Mouse (Mus musculus) hematopoietic stem cell, adult 5-6 weeks (primary cell): ENCODE measurements around the gene Trmt61a. TPM values are rescaled to one million over a fixed set of nuclear protein-coding genes. Genes with fewer than 3 reads are reported as not detected.

Source experiments
- ATAC-seq, 2 experiments: fragments of 125-278 bp in 1 of 2; replicated peaks in 1 of 2; 2 replicates each; pipeline ENCODE4 v1.8.0; 2016 to 2017; ENCODE audit warnings: inconsistent platforms in 2 of 2, mild to moderate bottlenecking in 2 of 2, moderate number of reproducible peaks in 2 of 2, low read depth in 1 of 2, moderate TSS enrichment in 1 of 2; ENCODE audit not compliant: low FRiP score in 2 of 2, poor library complexity in 2 of 2, severe bottlenecking in 2 of 2, insufficient read depth in 1 of 2, low TSS enrichment in 1 of 2
- total RNA-seq: library from RNA; stranded (forward); fragments of 172-1452, 232-1000 nt; gene quantifications from 2 replicates; pipeline ENCODE4 v1.2.3, GENCODE M21; 2017

Gene Trmt61a
- total RNA-seq, 1 experiment from 2014 or later = 8.7 TPM

DNA sequence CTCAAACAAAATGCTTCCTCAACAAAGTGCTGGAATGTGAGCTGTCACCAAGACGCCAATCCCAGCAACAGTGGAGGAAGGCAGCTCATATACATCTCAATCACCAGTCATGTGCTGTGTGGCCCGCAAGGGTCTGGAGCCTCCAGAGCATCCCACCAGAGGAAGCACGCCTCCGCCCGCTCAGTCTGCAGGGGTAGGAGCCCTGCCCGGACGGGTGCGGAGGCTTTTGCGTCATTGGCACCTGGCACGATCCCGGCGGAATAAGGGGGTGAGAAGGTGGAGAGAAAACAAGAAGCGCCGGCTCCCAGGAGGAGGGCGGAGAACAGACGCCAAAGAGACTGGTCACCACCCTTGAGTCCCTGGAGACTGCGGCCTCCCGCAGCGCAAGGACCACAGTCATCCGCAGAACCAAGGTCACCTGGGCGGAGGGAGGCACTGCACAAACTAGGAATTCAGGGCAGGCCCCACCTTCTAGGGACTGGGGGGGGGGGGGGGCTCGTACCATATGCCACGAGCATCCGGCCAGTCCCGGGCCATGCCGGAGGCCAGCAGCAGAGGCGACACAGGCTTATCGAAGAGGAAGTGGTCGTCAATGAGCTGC is 7.4 kb upstream of the Trmt61a start:
- ATAC-seq = peak in 1 of 2 experiments; percentile 14; a peak in 1 of 4 replicates

DNA sequence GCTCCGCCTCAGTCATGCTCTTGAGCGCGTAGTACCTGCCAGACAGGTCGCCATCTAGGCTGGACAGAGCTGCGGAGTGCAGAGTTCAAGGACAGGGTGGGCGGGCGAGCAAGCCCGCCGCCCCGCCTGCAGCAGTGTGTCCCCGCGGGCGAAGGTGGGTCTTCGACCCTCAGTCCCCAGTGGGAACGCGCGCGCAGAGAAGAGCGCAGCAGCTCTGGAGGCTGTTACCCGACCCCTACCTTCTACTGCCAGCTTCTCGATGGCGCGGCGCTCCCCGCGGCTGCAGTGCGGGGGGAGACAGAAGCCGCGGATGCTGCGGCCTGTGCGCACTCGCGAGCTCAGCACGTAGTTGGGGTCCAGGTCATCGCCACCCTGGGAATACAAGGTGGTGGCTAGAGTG is 6.9 kb upstream of the Trmt61a start:
- ATAC-seq = no peak

DNA sequence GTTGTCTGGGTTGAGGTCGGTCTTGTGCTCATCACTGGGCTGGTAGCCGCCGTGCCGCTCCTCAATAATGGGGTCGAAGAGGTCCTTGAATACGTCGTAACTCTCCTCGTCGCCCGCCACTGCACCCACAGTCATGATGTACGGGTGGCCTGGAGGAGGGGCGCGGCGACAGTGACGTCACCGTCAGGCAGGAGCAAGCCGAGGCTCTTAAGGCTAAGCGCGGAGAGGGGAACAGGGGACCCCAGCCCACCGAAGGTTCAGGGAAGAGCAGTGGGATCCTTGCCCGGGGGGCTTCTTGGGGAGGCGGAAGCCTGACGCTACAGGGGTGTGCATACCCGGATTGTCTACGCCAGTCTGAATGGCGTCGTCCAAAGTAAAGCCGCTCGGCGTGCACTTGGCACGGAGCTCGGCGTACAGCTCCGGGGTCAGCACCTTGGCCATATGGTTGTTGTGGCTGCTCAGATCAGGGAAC is 6.4 kb upstream of the Trmt61a start:
- no peak for ATAC-seq

DNA sequence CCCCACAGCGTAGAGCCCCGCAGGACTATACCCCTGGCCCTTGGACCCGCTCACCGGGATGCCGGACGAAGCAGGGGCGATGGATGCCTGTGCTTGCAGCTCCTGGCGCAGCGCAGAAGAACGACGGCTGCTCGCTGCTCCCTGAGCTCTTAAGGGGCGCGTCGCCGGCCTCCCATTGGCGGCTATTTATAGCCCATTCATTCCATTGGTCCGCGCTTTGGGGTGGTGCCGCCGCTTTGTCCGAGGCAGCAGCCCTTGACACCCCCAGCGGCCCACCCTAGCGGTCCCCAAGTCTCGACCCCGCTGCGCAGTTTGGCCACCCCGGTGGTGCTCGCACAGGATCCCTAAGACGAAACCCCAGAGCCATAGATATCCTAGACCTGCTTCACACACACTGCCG is 5.7 kb upstream of the Trmt61a start, which contains the start of gene Ckb:
TSS of gene Ckb (minus strand) at position 163 of the 400 bp plus-strand sequence.
- ATAC-seq = no peak

DNA sequence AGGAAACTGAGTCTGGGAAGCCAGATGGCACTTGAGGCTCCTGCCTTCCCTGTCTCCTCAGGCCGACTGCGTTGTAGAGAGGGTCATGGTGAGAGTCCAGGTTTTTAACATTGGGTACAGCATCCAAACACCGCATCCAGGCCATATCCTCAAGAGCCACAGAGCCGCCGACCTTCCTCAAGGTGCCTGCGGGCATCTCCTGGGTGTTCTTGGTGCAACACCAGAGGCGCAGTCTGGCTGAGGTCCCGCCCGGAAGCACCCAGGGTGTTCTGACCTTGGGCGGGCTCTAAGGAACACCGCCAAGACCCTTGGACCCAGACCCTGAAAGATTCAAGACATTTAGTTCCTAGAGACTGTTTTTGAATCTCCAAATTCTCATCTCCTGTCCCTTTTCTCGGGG is 5.3 kb upstream of the Trmt61a start:
- no peak for ATAC-seq

DNA sequence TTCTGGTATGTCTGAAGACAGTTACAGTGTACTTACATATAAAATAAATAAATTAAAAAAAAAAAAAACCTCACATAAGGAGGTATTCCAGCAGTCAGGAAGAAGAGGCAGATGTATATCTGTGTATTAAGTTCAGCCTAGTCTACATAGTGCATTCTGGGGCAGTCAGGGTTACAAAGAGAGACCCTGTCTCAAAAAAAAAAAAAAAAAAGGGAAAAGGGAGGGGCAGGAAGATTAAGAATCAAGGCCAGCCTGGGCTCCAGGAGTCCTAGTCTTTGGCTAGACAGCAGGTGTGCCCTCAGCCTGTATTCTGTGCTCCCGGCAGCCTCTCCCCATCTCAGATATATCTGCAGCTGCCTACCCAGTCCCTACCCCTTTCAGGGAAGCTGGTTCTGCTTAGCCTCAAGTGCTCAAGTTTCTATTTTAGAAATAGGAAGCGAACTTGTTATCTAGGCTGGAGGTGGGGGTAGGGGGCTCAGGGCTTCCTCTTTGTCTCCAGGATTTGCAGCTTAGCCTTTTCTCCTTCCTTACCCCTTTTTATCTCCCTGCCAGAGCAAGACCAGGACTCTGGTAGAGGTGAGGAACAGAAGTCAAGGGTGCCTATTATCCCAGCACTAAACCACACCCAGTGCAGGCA is 2.9 kb upstream of the Trmt61a start:
- ATAC-seq = peak in 1 of 2 experiments; percentile 30; a peak in 1 of 4 replicates

DNA sequence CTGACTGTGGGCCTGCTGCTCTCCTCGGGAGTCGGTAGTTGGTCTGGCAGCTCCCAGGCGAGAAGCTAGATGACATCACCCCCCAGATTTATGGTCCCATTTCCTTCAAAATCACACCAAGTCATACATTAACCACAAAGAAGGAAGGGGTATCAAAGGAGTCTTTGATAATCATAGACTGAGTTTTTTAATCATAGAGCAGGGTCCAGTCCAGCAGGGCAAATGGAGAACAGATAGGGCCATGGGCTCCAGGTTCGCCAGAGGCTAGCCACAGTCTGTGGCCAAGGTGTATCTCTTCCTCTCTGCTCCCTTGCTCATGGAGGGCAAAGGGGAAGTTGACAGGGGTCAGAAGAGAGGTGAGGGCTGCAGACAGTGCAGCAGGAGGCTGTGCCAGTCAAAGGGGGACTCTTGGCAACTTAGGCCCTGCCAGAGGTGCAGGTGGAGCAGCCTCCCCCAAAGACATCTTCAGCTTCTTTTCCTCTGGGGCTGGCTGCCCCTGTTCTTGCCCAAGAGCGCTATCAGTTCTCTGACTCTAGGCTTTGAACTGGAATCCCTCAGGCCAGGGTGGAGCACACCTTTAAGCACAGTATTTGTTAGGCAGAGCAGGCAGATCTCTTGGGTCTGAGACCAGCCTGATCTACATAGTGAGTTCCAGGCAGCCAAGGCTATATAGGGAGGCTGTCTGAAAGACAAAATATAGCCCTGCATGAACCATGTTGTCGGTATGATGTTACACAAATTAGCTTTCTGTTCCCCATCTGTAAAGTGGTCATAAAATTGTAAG is 1.9 kb upstream of the Trmt61a start:
- ATAC-seq = no peak

DNA sequence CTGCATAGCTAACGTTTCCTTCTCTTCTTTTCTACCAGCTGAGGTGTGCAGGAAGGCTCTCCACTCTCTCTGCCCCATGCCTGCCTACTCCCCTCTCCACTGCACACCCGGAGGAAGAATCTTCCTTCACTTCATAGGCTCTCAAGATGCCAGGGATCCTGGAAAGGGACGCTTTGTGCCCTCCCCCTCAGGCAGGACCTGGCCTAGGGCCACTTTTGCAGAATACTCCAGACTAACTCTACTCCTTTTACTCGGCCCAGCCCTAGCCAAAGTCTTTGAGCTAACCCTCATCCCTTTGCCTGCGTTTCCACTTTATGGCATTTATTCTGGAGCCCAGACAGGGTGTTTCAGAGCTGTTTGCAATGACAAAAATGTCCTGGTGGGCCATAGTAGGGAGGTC is 484 bp upstream of the Trmt61a start:
- ATAC-seq = no peak; a peak in 1 of 4 replicates

DNA sequence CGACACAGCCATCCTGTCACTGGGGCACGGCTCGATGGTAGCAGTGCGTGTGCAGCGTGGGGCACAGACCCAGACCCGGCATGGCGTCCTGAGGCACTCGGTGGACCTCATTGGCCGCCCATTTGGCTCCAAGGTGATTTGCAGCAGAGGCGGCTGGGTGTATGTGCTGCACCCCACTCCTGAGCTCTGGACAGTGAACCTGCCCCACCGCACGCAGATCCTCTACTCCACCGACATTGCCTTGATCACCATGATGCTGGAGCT is 697 bp downstream of the Trmt61a start:
- no peak for ATAC-seq

DNA sequence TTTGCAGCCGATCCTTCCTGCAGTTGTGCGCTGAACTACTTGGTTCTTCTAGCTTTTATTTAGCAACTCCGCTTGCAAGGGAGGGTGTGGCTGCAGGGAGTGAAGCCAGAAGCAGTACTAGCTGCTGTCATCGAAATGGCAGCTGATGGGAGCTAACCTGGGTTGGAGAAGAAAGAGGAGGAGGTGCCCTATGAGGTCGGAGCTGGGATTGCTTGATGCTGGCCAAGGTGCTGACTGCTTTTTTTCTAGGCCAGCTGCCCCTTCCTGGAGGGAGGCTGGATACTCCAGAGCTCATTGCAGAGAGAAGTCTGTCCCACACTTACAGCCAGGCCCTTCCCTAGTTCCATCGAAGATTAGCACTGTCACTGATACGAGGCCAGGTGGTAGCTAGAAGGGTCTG is 1.1 kb downstream of the Trmt61a start:
- ATAC-seq = no peak

DNA sequence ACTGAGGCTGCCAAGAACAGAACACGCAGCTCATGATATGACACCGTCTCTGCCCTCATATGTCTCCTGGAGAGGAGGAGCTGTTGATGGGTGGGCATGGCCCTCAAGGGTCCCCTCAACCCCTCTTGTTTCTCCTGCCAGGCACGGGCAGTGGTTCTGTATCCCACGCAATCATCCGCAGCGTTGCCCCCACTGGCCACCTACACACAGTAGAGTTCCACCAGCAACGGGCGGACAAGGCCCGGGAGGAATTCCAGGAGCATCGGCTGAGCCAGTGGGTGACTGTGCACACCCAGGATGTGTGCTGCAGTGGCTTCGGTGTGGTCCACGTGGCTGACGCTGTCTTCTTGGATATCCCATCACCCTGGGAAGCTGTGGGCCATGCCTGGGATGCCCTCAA is 2.8 kb downstream of the Trmt61a start:
- no peak for ATAC-seq

DNA sequence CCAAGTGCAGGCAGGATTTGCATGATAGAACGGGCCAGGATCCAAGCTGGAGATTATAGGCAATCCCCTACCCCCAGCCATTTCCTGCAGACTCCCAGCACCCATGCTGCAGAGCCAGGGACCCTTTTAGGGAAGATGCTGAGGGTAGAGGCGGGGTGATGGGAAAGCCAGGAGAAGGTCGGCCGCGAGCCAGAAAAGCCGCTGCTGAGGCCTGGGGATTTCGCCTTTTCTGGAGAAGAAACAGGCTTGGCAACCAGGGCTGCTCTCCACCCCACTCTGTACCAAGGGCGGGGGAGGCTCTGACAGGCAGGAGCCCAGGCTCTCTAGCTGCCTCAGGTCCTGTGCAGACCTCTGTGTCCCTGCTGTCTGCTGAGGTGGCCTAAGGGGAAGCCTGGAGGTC is 3.4 kb downstream of the Trmt61a start:
- no peak for ATAC-seq

DNA sequence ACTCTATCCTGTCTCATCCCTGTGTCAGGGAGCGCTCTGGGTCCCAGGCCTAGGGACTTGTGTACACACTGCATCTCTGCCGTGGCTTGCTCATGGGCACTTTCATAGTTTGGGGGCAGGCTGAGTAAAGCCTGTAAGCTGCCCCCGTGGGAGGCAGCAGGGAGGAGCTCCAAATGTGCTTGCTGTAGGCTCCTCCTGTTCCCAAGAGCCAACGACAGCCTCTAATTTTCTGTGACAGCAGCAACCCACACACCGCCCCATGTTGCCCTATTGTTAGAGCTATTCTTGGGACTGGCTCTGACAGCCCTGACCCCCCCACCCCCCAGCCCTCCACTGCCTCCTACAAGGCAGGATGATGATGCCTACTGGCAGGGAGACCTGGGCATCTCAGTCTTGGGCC is 4.1 kb downstream of the Trmt61a start:
- ATAC-seq = no peak

DNA sequence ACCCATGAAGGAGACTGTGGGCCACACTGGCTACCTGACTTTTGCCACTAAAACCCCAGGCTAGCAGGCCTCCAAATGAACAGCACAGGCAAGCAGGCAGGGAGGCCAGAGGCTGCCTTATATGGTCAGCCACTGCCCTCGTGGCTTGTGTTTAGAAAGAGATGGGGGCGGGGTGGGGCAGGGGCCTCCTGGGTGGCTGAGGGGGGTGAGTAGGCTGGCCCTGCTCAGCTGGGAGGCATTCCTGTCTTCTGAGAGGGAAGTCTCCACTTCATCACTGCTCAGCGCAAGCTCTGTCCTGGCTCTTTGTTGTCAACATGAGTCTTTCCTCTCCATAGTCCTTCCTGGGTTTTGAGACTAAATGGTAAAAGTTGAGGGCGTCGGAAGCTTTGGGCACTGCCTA is 4.9 kb downstream of the Trmt61a start:
- no peak for ATAC-seq

DNA sequence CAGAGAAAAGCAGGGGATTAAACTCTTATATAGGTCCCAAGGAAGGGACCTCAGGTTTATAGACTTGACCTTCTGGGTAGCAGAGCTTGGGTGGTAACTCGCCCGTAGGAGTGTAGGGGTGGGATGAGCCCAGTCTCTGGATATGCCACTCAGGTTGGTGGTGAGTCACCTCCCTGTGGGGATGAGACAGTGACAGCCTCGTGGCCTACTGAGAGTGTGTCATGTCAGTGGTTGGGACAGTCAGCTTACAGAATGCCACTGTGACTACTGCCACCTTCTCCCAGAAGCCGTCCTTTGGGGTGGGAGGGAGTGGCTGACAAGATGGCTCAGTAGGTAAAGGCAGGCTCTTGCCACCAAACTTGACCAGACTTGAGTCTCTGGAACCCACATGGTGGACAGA is 8.5 kb downstream of the Trmt61a start:
- no peak for ATAC-seq

DNA sequence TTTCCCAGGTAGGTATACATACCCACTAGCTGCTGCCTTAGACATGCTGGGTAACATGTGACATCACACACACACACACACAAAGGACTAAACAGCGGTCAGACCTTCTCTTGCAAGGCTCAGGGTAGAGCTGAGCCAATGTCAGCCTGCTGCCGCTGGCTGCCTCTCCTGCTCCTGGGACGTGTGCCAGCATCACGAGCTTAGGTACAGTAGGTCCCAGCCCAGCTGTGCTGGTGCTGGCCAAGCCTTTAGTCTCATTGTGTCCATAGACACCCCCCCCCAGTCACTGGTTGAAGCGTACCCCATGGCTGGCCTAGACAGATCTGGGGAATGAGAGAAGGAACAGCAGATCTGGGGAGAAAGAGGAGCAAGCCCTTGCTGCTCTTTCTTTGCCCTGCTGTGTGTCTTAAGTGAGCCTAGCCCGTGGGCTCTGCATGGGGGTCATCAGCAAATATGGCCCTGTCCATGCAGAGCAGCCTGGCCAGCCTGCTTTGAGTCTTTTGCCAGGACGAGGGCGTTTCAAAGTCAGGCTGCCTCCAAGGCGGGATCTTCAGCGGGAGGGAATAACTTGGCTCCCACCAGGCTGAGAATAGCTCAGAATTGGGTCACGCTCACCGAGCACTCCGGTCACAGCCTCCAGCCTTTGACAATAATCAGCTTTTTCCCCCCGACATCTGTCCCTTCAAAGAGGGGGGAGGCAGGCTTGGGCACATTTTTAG is 9.6 kb downstream of the Trmt61a start:
- ATAC-seq = no peak

DNA sequence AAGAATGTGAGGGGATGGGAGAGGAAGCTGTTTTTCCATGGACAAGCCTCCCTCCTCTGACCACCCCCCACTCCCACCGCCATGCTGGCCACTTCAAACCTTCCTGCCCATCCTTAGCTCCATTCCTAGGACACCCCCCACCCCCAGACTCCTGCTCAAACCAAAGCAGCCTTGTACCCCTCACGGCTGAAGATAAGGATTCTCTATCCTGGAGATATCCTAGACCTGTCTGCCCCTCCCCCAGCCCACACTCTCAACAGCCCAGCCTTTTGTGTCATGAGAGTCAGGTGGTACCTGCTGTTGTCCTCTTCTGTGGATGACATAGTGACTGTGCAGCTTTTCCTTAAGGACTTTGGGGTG is 10.1 kb downstream of the Trmt61a start:
- no peak for ATAC-seq

DNA sequence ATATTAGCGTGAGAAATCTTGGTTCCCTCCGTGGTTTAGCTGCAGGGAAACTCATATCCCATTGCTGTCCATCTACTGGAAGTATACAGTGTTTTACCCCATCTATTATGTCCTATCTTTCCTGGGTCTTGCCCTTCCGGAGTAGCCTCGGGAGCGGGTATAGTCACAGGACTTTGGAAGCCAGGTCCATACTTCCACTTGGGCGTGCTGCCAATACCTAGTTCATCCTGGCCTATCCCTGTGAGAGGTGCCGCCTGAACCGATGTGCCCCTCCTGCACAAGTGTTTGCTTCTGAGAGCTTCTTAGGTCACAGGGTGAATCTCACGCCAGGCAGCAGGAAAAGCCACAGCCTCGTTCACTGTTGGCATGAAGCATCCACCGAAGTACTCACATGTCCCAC is 11.5 kb downstream of the Trmt61a start:
- ATAC-seq = no peak
